Mouse (Mus musculus) limb, embryonic 11.5 days (tissue): ENCODE results near the gene Cox6a2. TPM values are rescaled to one million over a fixed set of nuclear protein-coding genes. Genes with fewer than 3 reads are reported as not detected.

Source experiments
- ATAC-seq: fragments of 200-750 bp; cut with Nextera tagmentation; 2 replicates; pipeline ENCODE4 v1.8.0; 2017; ENCODE audit warnings: low read depth; ENCODE audit not compliant: insufficient number of reproducible peaks, low FRiP score, low TSS enrichment
- DNase-seq: peaks from one replicate; pipeline ENCODE4 v3.0.0-alpha.2; 2015; ENCODE audit warnings: low spot score
- H3K27ac ChIP-seq: fragments of 300-500 bp; sonication (generic); replicated peaks from 2 replicates; pipeline ENCODE4 v1.5.1; 2014; ENCODE audit warnings: low read depth, mild to moderate bottlenecking, low read length
- H3K27me3 ChIP-seq: fragments of 300-500 bp; sonication (generic); 2 replicates; pipeline ENCODE4 v1.6.1; 2014; ENCODE audit warnings: mild to moderate bottlenecking, low read length, mixed read lengths; ENCODE audit not compliant: control insufficient read depth, insufficient read depth
- H3K36me3 ChIP-seq: fragments of 300-500 bp; sonication (generic); 2 replicates; pipeline ENCODE4 v1.6.1; 2014; ENCODE audit warnings: mild to moderate bottlenecking, low read length, moderate library complexity, mixed read lengths; ENCODE audit not compliant: control insufficient read depth, insufficient read depth
- H3K4me1 ChIP-seq: fragments of 300-500 bp; sonication (generic); 2 replicates; pipeline ENCODE4 v1.6.1; 2014; ENCODE audit warnings: low read length, mixed read lengths; ENCODE audit not compliant: control insufficient read depth, insufficient read depth
- H3K4me2 ChIP-seq: fragments of 300-500 bp; sonication (generic); 2 replicates; pipeline ENCODE4 v1.6.1; 2014; ENCODE audit warnings: low read depth, mild to moderate bottlenecking, moderate library complexity; ENCODE audit not compliant: severe bottlenecking
- H3K4me3 ChIP-seq: fragments of 300-500 bp; sonication (generic); 2 replicates; pipeline ENCODE4 v1.5.1; 2014; ENCODE audit warnings: low read depth, low read length
- H3K9ac ChIP-seq: fragments of 300-500 bp; sonication (generic); 2 replicates; pipeline ENCODE4 v1.6.1; 2014; ENCODE audit warnings: mild to moderate bottlenecking, low read length
- H3K9me3 ChIP-seq: fragments of 300-500 bp; sonication (generic); 2 replicates; pipeline ENCODE4 v1.6.1; 2016; ENCODE audit warnings: low read length; ENCODE audit not compliant: control insufficient read depth
- WGBS: fragments of 180-500 bp; shearing (Covaris S2); extraction: QIAGEN DNeasy Blood & Tissue Kit; methylation state at CpG from one replicate; pipeline ENCODE4 v1.1.7; 2014; 5-methylcytosine and 5-hydroxymethylcytosine counted together
- polyA plus RNA-seq: library from polyadenylated mRNA; unstranded; fragments of >200 nt; fragmentation: Nextera tagmentation; extraction: Ambion mirVana; gene quantifications from 2 replicates; pipeline ENCODE4 v1.2.1, GENCODE M21; 2014

Gene Cox6a2
- polyA plus RNA-seq, 1 experiment from 2014 or later, result 0.92 TPM

- ATAC-seq, result no peak
- Histone ChIP-seq H3K36me3 (no peaks in the 10 kb centered on the region), H3K9ac (no peak overlapping the region), H3K4me2 (no peak overlapping the region), H3K9me3 (no peaks in the 10 kb centered on the region), H3K27ac (no peak overlapping the region), H3K27me3 (no peaks in the 10 kb centered on the region), H3K4me3 (no peak overlapping the region), H3K4me1 (0 out of 2 replicates have a peak, but pooled peaks cover 2% of the 10 kb centered on the region)
- 82% methylated on average over 4 of the region's 4 CpGs for WGBS
- no peak for DNase-seq
These were observed 13.8 kb upstream of the Cox6a2 start for GRCm38 (mm10) chr7:128219952-128220351.

GRCm38 (mm10) chr7:128209826-128210225 is 3.6 kb upstream of the Cox6a2 start:
- H3K36me3 ChIP-seq, result no peaks in the 10 kb centered on the region
- H3K4me2 ChIP-seq, result no peak overlapping the region
- H3K4me1 ChIP-seq, result no peaks in the 10 kb centered on the region
- H3K27me3 ChIP-seq, result no peaks in the 10 kb centered on the region
- DNase-seq, result no peak
- 61% methylated on average over 3 of the region's 3 CpGs for WGBS
- no peaks in the 10 kb centered on the region for H3K9me3 ChIP-seq
- no peak overlapping the region for H3K9ac ChIP-seq
- no peak overlapping the region for H3K4me3 ChIP-seq
- no peak overlapping the region for H3K27ac ChIP-seq
- ATAC-seq, result no peak

- Histone ChIP-seq H3K9me3 (no peaks in the 10 kb centered on the region), H3K4me1 (no peaks in the 10 kb centered on the region), H3K4me3 (no peak overlapping the region), H3K27ac (no peak overlapping the region), H3K4me2 (no peak overlapping the region), H3K9ac (no peak overlapping the region), H3K36me3 (no peaks in the 10 kb centered on the region), H3K27me3 (no peaks in the 10 kb centered on the region)
- 9% methylated on average over 4 of the region's 4 CpGs for WGBS
- ATAC-seq (no peak), DNase-seq (peak; percentile 70)
These were observed 2.0 kb upstream of the Cox6a2 start for GRCm38 (mm10) chr7:128208187-128208586.

- H3K4me2 ChIP-seq, result no peak overlapping the region
- no peak for ATAC-seq
- H3K9me3 ChIP-seq, result no peaks in the 10 kb centered on the region
- H3K36me3 ChIP-seq, result no peaks in the 10 kb centered on the region
- no peak overlapping the region for H3K27ac ChIP-seq
- WGBS, result 82% methylated on average over 18 of the region's 18 CpGs
- H3K27me3 ChIP-seq, result no peaks in the 10 kb centered on the region
- H3K4me1 ChIP-seq, result no peaks in the 10 kb centered on the region
- no peak for DNase-seq
- H3K4me3 ChIP-seq, result no peak overlapping the region
- no peak overlapping the region for H3K9ac ChIP-seq
These were observed 492 bp downstream of the Cox6a2 start for GRCm38 (mm10) chr7:128205695-128206094.

GRCm38 (mm10) chr7:128204179-128204578 is 2.0 kb downstream of the Cox6a2 start:
- Histone ChIP-seq H3K9ac (no peak overlapping the region), H3K4me2 (no peak overlapping the region), H3K4me3 (no peak overlapping the region), H3K27me3 (no peaks in the 10 kb centered on the region), H3K27ac (no peak overlapping the region), H3K36me3 (no peaks in the 10 kb centered on the region), H3K9me3 (no peaks in the 10 kb centered on the region), H3K4me1 (no peaks in the 10 kb centered on the region)
- WGBS, result 93% methylated on average over 8 of the region's 8 CpGs
- ATAC-seq (no peak), DNase-seq (no peak)

- H3K9ac ChIP-seq, result no peak overlapping the region
- no peak overlapping the region for H3K27ac ChIP-seq
- no peak overlapping the region for H3K4me3 ChIP-seq
- H3K4me1 ChIP-seq, result no peaks in the 10 kb centered on the region
- H3K9me3 ChIP-seq, result no peaks in the 10 kb centered on the region
- DNase-seq, result no peak
- WGBS, result 88% methylated on average over 9 of the region's 9 CpGs
- H3K27me3 ChIP-seq, result no peaks in the 10 kb centered on the region
- H3K4me2 ChIP-seq, result no peak overlapping the region
- ATAC-seq, result no peak
- H3K36me3 ChIP-seq, result no peaks in the 10 kb centered on the region
These were observed 3.1 kb downstream of the Cox6a2 start for GRCm38 (mm10) chr7:128203071-128203470.

GRCm38 (mm10) chr7:128201607-128202006 is 4.6 kb downstream of the Cox6a2 start:
- Histone ChIP-seq H3K36me3 (no peaks in the 10 kb centered on the region), H3K4me1 (no peaks in the 10 kb centered on the region), H3K4me3 (no peak overlapping the region), H3K9ac (no peak overlapping the region), H3K4me2 (no peak overlapping the region), H3K27me3 (no peaks in the 10 kb centered on the region), H3K27ac (no peak overlapping the region), H3K9me3 (no peaks in the 10 kb centered on the region)
- no peak for ATAC-seq
- WGBS, result 85% methylated on average over 9 of the region's 9 CpGs
- no peak for DNase-seq

- Histone ChIP-seq H3K27me3 (no peaks in the 10 kb centered on the region), H3K4me3 (no peak overlapping the region), H3K9ac (no peak overlapping the region), H3K36me3 (no peaks in the 10 kb centered on the region), H3K27ac (no peak overlapping the region), H3K4me2 (no peak overlapping the region), H3K4me1 (no peaks in the 10 kb centered on the region), H3K9me3 (no peaks in the 10 kb centered on the region)
- WGBS, result 90% methylated on average over 10 of the region's 10 CpGs
- no peak for ATAC-seq
- DNase-seq, result no peak
These were observed 24.5 kb downstream of the Cox6a2 start for GRCm38 (mm10) chr7:128181691-128182090.

GRCm38 (mm10) chr7:128180546-128180945 is 25.6 kb downstream of the Cox6a2 start:
- Histone ChIP-seq H3K9me3 (no peaks in the 10 kb centered on the region), H3K4me2 (no peak overlapping the region), H3K4me3 (no peak overlapping the region), H3K27ac (no peak overlapping the region), H3K27me3 (no peaks in the 10 kb centered on the region), H3K36me3 (no peaks in the 10 kb centered on the region), H3K9ac (no peak overlapping the region), H3K4me1 (no peaks in the 10 kb centered on the region)
- ATAC-seq, result no peak
- no peak for DNase-seq
- 65% methylated on average over 6 of the region's 6 CpGs for WGBS
